Mouse (Mus musculus): ENCODE results near the gene B9d1. TPM values are rescaled to one million over a fixed set of nuclear protein-coding genes. Genes with fewer than 3 reads are reported as not detected.
A peak's percentile ranks its signal among the peaks of the same experiment; 100 is the strongest.

The B9d1 gene
- 43.4 and 48.2 TPM in 2 replicates for polyA plus RNA-seq (2015; fragmentation: Nextera tagmentation; extraction: Ambion mirVana)

DNA sequence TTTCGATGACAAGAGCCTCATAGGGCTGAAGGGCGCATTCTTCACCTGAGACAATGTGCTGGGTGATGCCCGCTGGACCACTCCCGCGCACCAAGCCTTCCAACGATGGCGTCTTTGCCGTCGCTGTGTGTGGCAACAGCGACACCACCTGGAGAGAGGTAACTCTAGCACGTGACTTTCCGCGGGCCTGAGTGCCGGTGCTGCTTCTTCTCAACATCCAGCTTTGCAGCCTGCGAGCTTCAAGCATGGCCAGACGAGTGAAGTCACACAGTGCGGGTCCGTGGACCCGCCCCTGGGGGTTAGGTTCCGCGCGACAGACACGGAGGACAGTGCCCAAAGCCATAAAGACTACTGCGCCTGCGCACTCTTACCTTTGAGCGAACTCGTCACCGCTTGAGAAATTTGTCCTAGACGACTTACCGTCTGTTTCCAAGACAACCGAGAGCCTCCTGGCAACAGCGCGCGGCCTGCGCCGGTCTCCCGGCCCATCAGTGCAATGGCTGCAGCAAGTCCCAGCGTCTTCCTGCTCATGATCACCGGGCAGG, at the start of gene B9d1:
Gene B9d1 (plus strand): TSS at position 432 of the 545 bp plus-strand sequence.
- H3K36me3 ChIP-seq (ENCODE audit: poor library complexity, severe bottlenecking) = peaks cover 11% of the 10 kb centered on the region
- peaks cover 20% of the 10 kb centered on the region for H3K4me1 ChIP-seq
- peak within 1 kb of the TSS; percentile 74 for H3K4me2 ChIP-seq
- ATAC-seq = peak; percentile 93
- peak within 1 kb of the TSS; percentile 72 for H3K27ac ChIP-seq
- no peaks in the 10 kb centered on the region for H3K27me3 ChIP-seq
- no peaks in the 10 kb centered on the region for H3K9me3 ChIP-seq (replicated peaks)
- WGBS = under 1% methylated on average over 39 of the region's 39 CpGs
- H3K9ac ChIP-seq = peak within 1 kb of the TSS; percentile 83
- H3K4me3 ChIP-seq = peak within 1 kb of the TSS; percentile 66

DNA sequence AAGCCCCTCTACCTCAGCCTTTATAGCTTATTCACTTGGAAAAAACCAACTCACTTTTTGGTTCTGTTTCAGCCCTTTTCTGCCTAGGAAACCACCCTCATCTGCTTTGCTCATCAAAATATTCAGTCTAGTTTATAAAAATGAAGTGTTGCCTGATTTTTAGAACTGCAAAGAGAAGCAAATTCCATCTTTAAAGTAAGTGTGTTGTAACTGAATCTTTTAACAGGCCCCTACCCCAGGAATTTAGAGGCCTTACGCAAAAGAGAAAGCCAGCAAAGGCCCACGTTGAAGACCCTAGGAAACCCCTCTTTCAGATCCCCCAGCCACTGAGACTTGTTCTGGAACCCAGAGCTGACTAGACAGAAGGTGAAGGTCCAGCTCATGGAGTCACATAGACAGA, 40.9 kb upstream of the B9d1 start:
- no peaks in the 10 kb centered on the region for H3K4me1 ChIP-seq
- no peak overlapping the region for H3K27ac ChIP-seq
- no peaks in the 10 kb centered on the region for H3K27me3 ChIP-seq
- H3K36me3 ChIP-seq (ENCODE audit: poor library complexity, severe bottlenecking) = no peaks in the 10 kb centered on the region
- 80% methylated on average over 2 of the region's 2 CpGs for WGBS
- no peaks in the 10 kb centered on the region for H3K9me3 ChIP-seq (replicated peaks)
- H3K4me3 ChIP-seq = no peak overlapping the region
- H3K9ac ChIP-seq = no peak overlapping the region
- ATAC-seq = no peak
- no peak overlapping the region for H3K4me2 ChIP-seq

DNA sequence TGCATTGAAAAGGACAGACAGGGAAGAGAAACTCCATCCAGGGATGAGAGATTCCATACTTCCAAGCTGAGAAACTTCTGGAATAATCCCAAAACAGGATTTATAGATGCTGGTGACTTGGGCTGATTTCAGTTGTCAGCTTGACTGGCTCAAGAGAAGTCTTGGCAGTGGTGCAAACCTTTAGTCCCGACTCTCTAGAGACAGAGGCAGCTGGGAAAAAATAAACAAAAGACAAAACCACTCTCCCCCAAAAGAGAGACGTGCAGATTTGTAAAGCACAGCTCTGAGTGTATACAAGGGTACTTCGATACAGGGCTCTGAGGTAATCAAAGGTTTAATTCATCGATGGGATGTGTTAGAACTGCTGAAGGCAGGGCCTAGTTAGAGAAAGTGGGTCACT, 39.5 kb upstream of the B9d1 start:
- no peak overlapping the region for H3K4me2 ChIP-seq
- no peak overlapping the region for H3K27ac ChIP-seq
- H3K36me3 ChIP-seq (ENCODE audit: poor library complexity, severe bottlenecking) = no peaks in the 10 kb centered on the region
- H3K27me3 ChIP-seq = no peaks in the 10 kb centered on the region
- no peaks in the 10 kb centered on the region for H3K4me1 ChIP-seq
- H3K4me3 ChIP-seq = no peak overlapping the region
- WGBS = 52% methylated on average over 4 of the region's 4 CpGs
- no peak overlapping the region for H3K9ac ChIP-seq
- no peak for ATAC-seq
- no peaks in the 10 kb centered on the region for H3K9me3 ChIP-seq (replicated peaks)

DNA sequence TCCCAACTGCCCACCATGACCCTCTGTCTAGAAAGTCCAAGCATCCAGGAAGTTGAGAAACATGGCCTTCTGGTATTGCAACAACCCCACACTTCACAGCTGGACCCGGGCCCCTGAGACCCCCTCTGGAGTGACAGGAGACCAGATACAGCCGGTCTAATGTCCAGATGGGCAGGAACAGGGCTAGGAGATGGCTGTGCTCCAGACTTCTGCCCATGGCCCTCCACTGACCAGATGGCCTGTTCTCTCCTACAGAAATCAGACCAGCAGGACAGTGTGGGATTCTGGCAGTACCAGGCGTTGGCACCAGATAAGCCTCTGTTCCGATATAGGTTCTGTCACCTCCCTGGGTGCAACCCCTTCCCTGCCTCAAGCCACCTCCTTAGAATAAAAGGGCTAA, 36.4 kb upstream of the B9d1 start:
- Histone ChIP-seq H3K27ac (no peak overlapping the region), H3K27me3 (no peaks in the 10 kb centered on the region), H3K9me3 (replicated peaks) (no peaks in the 10 kb centered on the region), H3K4me3 (no peak overlapping the region), H3K4me2 (no peak overlapping the region), H3K36me3 (ENCODE audit: poor library complexity, severe bottlenecking) (no peaks in the 10 kb centered on the region), H3K4me1 (no peaks in the 10 kb centered on the region), H3K9ac (no peak overlapping the region)
- 80% methylated on average over 4 of the region's 4 CpGs for WGBS
- ATAC-seq = no peak

DNA sequence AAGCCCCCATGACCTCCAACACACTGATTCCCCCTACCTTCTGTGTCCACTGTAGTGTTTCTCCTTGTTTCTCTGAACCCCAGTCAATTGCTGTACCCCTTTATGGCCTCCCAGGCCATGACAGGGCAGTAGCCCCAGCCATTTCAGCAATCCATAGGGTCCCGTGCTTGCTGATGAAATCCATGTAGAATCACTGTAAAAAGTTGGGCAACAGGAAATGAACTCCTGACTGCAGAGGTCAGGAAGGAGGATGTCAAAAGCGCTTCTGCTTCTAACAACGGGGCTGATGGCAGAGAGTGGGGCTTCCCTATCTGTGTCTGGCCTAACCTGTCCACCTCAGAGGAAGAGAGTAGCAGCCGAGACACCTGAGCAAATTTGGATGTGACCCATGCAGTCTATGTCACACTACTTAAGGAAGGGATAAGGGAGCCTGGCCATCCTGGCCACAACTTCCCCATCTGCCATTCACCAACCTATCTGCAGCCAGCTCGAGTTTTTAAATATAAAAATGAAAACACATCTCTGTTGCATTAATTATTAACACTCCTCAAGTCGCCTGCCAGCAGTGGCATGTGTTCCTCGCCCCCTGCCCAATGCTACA, 35.5 kb upstream of the B9d1 start:
- no peaks in the 10 kb centered on the region for H3K4me1 ChIP-seq
- H3K4me2 ChIP-seq = no peak overlapping the region
- ATAC-seq = no peak
- no peak overlapping the region for H3K27ac ChIP-seq
- H3K4me3 ChIP-seq = no peak overlapping the region
- no peaks in the 10 kb centered on the region for H3K27me3 ChIP-seq
- H3K9me3 ChIP-seq (replicated peaks) = no peaks in the 10 kb centered on the region
- no peaks in the 10 kb centered on the region for H3K36me3 ChIP-seq (ENCODE audit: poor library complexity, severe bottlenecking)
- 84% methylated on average over 7 of the region's 7 CpGs for WGBS
- no peak overlapping the region for H3K9ac ChIP-seq

DNA sequence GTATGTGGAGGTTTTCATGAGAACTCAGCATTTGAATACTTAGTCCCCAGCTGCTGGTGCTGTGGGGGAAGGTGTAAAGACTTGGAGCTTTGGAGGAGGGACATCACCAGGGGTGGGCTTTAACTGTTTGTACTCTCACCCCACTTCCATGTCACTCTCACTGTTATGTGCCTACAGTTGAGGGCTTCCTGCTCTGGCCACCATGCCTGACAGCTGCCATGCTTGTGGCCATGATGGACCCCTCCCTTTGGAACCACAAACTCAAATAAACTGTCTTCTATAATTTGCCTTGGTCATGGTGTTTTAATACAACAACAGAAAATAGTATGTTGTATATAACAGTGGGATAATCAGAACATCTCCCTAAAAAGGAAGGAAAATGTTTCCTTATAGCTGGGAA, 34.1 kb upstream of the B9d1 start:
- H3K9ac ChIP-seq = no peak overlapping the region
- no peaks in the 10 kb centered on the region for H3K4me1 ChIP-seq
- no peak overlapping the region for H3K27ac ChIP-seq
- no peak overlapping the region for H3K4me2 ChIP-seq
- H3K36me3 ChIP-seq (ENCODE audit: poor library complexity, severe bottlenecking) = no peaks in the 10 kb centered on the region
- H3K27me3 ChIP-seq = no peaks in the 10 kb centered on the region
- ATAC-seq = no peak
- H3K9me3 ChIP-seq (replicated peaks) = no peaks in the 10 kb centered on the region
- no peak overlapping the region for H3K4me3 ChIP-seq

DNA sequence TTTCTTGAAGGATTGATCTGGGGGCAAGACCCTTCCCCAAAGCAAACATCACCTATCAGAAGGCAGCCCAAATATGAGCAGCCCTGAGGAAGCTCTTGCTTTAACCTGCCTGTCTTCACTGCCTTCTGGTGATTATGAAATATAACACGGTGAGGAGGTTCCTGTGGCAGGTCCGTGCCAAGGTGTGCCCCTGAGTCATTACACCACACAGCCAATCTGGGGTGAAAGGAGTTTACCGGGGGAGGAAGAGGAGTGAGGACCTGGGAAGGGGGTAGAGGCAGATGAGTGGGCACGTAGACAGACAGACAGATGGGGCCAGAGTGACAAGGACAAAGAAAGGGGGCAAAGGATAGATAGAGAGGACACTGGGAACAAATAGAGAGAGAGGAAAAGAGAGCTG, 31.3 kb upstream of the B9d1 start:
- ATAC-seq = no peak
- peaks cover 10% of the 10 kb centered on the region for H3K4me1 ChIP-seq
- no peaks in the 10 kb centered on the region for H3K27me3 ChIP-seq
- no peak overlapping the region for H3K4me3 ChIP-seq
- H3K36me3 ChIP-seq (ENCODE audit: poor library complexity, severe bottlenecking) = no peaks in the 10 kb centered on the region
- no peak overlapping the region for H3K4me2 ChIP-seq
- no peaks in the 10 kb centered on the region for H3K9me3 ChIP-seq (replicated peaks)
- 84% methylated on average over 4 of the region's 4 CpGs for WGBS
- H3K27ac ChIP-seq = no peak overlapping the region
- no peak overlapping the region for H3K9ac ChIP-seq

DNA sequence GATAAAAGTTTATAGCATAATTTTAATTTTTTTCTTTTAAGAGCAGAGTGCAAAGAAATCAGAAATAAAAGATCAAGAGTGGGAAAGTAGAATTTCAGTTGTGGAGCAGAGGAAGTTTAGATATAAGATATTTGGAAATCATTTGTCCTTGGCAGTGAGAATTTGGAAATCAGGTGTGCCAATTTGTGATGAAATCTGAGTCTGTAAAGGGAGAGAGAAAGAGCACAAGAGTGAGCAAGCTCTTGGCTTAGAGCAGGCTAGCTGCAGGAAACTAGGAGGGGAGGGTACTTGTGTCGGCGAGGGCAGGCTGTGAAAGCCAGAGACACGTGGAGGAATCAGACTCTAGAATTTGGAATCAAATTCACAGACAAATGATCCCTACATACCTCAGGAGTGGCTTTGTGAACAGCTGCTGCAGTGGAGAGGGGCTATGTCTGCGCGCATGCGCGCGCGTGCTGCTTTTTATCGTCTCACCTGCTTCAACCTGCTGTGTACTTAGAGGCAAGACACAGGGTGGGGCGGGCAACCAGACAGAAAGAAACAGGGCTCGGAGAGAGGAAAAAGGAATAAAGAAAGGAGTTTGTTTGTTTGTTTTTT, 28.1 kb upstream of the B9d1 start:
- no peak for ATAC-seq
- no peaks in the 10 kb centered on the region for H3K27me3 ChIP-seq
- H3K4me2 ChIP-seq = peak overlapping the region; percentile 40
- H3K9ac ChIP-seq = peak overlapping the region; percentile 3; the same call in 1 of the 2 replicates
- H3K4me3 ChIP-seq = 0 out of 2 replicates have a peak overlapping the region, but pooled peaks have one; percentile 1
- 43% methylated on average over 12 of the region's 12 CpGs for WGBS
- no peaks in the 10 kb centered on the region for H3K36me3 ChIP-seq (ENCODE audit: poor library complexity, severe bottlenecking)
- no peak overlapping the region for H3K27ac ChIP-seq
- H3K9me3 ChIP-seq (replicated peaks) = no peaks in the 10 kb centered on the region
- H3K4me1 ChIP-seq = peaks cover 10% of the 10 kb centered on the region

DNA sequence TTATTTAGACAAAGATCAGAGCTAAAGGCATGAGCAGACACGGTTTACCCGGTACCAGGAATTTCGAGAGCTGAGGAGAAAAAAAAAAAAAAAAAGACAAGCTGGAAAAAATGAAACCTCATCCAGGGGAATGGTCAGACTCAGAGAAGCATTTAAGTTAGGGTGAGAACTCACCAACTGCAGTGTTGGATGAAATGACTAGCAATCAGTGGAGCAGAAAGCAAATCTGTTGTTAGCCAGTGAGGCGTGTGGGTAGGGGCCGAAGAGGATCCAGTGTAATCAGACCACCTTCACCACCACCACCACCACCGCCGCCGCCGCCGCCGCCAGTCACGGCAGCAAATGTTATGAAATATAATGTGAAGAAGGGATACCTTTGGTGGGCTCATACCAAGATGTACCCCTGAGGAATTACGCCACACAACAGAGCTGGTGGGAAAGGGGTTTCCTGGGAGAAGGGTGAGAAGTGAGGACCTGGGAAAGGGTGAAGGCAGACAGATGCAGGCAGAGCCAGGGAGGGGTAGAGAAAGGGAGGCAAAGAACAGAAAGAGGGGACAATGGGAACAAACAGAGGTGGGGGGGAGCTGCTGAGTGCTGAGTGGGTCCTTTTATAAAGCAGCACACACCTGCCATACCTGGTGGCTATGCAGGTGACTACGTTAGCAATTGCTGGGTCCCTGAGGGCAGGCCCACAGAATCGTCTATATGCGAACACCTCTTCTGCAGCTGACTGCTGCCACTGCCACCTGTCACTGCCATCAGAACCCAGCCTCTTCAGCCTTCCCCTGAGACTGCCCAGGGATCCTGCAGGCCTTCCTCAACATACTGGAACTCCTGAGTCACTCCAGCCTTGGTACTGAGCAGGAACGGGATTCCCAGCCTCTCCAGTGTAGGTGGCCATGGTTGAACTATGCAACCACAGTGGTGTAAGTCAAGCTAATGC, 27.1 kb upstream of the B9d1 start:
- no peaks in the 10 kb centered on the region for H3K36me3 ChIP-seq (ENCODE audit: poor library complexity, severe bottlenecking)
- no peaks in the 10 kb centered on the region for H3K9me3 ChIP-seq (replicated peaks)
- peak overlapping the region; percentile 40 for H3K4me2 ChIP-seq
- H3K4me3 ChIP-seq = no peak overlapping the region
- H3K27ac ChIP-seq = no peak overlapping the region
- ATAC-seq = no peak
- H3K9ac ChIP-seq = 0 out of 2 replicates have a peak overlapping the region, but pooled peaks have one; percentile 3
- H3K27me3 ChIP-seq = no peaks in the 10 kb centered on the region
- 43% methylated on average over 17 of the region's 17 CpGs for WGBS
- H3K4me1 ChIP-seq = peaks cover 10% of the 10 kb centered on the region

DNA sequence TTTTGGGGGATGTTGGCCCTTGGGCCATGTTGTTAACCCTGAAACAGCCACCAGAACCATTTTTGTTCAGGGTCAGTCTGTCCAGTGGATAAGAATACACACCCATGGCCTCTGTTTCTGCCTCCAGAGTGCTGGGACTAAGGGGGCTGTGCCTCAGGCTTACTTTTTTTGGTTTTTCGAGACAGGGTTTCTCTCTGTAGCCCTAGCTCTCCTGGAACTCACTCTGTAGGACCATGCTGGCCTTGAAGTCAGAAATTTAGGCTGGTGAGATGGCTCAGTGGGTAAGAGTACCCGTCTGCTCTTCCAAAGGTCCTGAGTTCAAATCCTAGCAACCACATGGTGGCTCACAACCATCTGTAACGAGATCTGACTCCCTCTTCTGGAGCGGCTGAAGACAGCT, 26.2 kb upstream of the B9d1 start:
- Histone ChIP-seq H3K9me3 (replicated peaks) (no peaks in the 10 kb centered on the region), H3K27ac (no peak overlapping the region), H3K9ac (no peak overlapping the region), H3K27me3 (no peaks in the 10 kb centered on the region), H3K4me3 (no peak overlapping the region), H3K4me2 (no peak overlapping the region), H3K4me1 (peaks cover 11% of the 10 kb centered on the region), H3K36me3 (ENCODE audit: poor library complexity, severe bottlenecking) (no peaks in the 10 kb centered on the region)
- ATAC-seq = no peak
- WGBS = 86% methylated on average over 4 of the region's 4 CpGs

DNA sequence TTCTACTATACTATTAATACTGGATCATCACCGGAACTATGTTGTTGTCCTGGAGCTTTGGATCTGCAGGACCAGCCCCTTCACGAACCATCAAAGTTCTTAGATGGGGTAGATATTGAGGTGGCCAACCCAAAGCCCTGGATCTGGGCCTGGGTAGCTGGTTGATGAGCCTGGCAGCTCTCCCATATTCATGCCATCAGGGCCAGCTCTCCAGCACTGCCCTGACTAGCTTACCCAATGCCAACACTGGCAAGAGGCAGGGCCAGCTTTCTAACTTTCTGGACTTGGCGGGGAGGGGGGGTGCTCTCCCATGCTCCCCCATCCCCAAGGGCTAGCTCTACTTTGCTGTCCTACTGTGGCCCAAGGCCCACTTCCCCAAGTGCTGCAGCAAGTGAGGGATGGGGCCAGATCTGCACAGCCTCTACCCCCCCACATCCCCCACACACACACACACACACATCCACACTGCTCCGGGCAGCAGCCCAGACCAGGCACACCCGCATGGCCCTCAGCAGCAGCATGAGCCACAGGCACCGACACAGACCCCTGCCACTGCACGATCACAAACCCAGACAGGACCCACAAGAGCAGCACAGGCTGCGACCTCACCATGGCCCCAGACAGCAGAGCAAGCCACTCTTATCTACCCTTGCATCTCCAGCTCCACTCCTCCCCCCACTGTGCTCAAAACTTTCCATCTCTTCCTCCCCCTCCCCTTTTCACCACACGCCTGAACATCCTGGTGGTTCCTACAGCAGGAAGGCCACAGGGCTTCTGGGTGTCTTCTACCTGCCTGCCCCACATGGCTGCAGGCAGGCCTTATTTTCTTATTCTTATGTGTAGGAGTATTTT, 23.5 kb upstream of the B9d1 start:
- ATAC-seq = no peak
- Histone ChIP-seq H3K4me2 (no peak overlapping the region), H3K36me3 (ENCODE audit: poor library complexity, severe bottlenecking) (no peaks in the 10 kb centered on the region), H3K27me3 (no peaks in the 10 kb centered on the region), H3K9ac (no peak overlapping the region; the same call in 1 of the 2 replicates), H3K4me1 (peaks cover 37% of the 10 kb centered on the region), H3K27ac (no peak overlapping the region), H3K9me3 (replicated peaks) (no peaks in the 10 kb centered on the region), H3K4me3 (no peak overlapping the region)
- 85% methylated on average over 9 of the region's 9 CpGs for WGBS
